Mouse (Mus musculus): ENCODE measurements around the gene Chac1.

DNA sequence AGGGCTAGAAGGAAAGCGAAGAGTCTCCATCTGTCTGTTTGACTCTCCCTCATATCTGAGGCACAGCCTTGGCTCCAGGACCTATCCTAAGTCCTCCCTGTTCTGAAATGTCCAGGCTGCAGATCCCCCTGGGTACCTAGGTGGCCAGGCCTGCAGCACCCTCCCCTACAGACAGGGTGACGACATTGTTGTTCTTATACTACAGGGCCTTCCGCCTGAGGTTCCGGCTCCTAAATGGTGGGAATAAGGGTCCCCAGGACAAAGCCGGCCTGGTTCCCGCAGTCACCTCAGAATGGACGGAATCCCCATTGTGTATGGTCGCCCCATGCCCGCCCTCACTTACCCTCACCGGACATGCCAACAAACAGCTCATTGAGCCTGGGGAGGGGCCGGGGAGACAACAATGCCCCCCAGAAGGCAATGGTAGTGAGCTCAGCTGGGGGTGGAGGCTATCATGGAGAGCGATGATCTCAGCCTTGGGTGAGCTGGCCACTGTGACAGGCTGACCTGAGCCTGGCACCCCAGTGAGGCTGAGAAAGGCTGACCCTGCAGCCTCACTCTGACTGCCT is 36.2 kb upstream of the Chac1 start:
- no peak for TF ChIP-seq USF1 (IDR thresholded peaks at IDR 0.05; ENCODE audit: low read depth)
- no peak for TF ChIP-seq POLR2A (IDR thresholded peaks at IDR 0.05; ENCODE audit: insufficient read length, low read depth)
- TF ChIP-seq MAX (IDR thresholded peaks at IDR 0.05; ENCODE audit: low read depth) = no peak
- no peak for TF ChIP-seq POLR2AphosphoS2 (IDR thresholded peaks at IDR 0.05; ENCODE audit: insufficient read length, low read depth)
- TF ChIP-seq TCF12 (IDR thresholded peaks at IDR 0.05; ENCODE audit: insufficient read depth, poor library complexity, severe bottlenecking) = no peak
- TF ChIP-seq CEBPB (IDR thresholded peaks at IDR 0.05; ENCODE audit: insufficient read depth, poor library complexity, severe bottlenecking) = no peak
- no peak for TF ChIP-seq MYOD1 (IDR thresholded peaks at IDR 0.05; ENCODE audit: control insufficient read depth in 1 of 3, insufficient read length in 2 of 3, low read depth in 2 of 3)
- TF ChIP-seq E2F4 (IDR thresholded peaks at IDR 0.05; ENCODE audit: insufficient read depth) = no peak
- no peak for TF ChIP-seq REST (IDR thresholded peaks at IDR 0.05; ENCODE audit: insufficient read depth, insufficient read length)
- TF ChIP-seq MYOG (IDR thresholded peaks at IDR 0.05; ENCODE audit: control insufficient read depth in 1 of 3, insufficient read depth in 1 of 3, insufficient read length in 2 of 3, low read depth in 2 of 3) = no peak

Data from myocyte (in vitro differentiated cells).